Mouse (Mus musculus) neural tube, embryonic 13.5 days (tissue): Measurements from ENCODE around the gene Usp39. TPM values are rescaled to one million over a fixed set of nuclear protein-coding genes. Genes with fewer than 3 reads are reported as not detected.

ENCODE experiments used
- ATAC-seq: fragments of 200-750 bp; cut with Nextera tagmentation; 2 replicates; pipeline ENCODE4 v1.8.0; 2017; ENCODE audit warnings: low read depth, mild to moderate bottlenecking, moderate TSS enrichment, moderate library complexity
- H3K27ac ChIP-seq: fragments of 300-500 bp; sonication (generic); replicated peaks from 2 replicates; pipeline ENCODE4 v1.5.1; 2015; ENCODE audit warnings: moderate library complexity, mild to moderate bottlenecking, inconsistent platforms
- H3K27me3 ChIP-seq: fragments of 300-500 bp; sonication (generic); 2 replicates; pipeline ENCODE4 v1.6.1; 2015; ENCODE audit warnings: mild to moderate bottlenecking, inconsistent platforms
- H3K36me3 ChIP-seq: fragments of 300-500 bp; sonication (generic); 2 replicates; pipeline ENCODE4 v1.6.1; 2015; ENCODE audit warnings: mild to moderate bottlenecking, inconsistent platforms
- H3K4me1 ChIP-seq: fragments of 300-500 bp; sonication (generic); replicated peaks from 2 replicates; pipeline ENCODE4 v1.6.1; 2015; ENCODE audit warnings: inconsistent platforms
- H3K4me2 ChIP-seq: fragments of 300-500 bp; sonication (generic); 2 replicates; pipeline ENCODE4 v1.6.1; 2015; ENCODE audit warnings: inconsistent platforms, mild to moderate bottlenecking, moderate library complexity
- H3K4me3 ChIP-seq: fragments of 300-500 bp; sonication (generic); 2 replicates; pipeline ENCODE4 v1.5.1; 2015; ENCODE audit warnings: mild to moderate bottlenecking, inconsistent platforms
- H3K9ac ChIP-seq: fragments of 300-500 bp; sonication (generic); 2 replicates; pipeline ENCODE4 v1.6.1; 2015; ENCODE audit warnings: moderate library complexity, mild to moderate bottlenecking, inconsistent platforms
- H3K9me3 ChIP-seq: fragments of 300-500 bp; sonication (generic); 2 replicates; pipeline ENCODE4 v1.6.1; 2016; ENCODE audit warnings: inconsistent platforms
- WGBS: fragments of 180-500 bp; shearing (Covaris S2); methylation state at CpG from one replicate; pipeline ENCODE4 v1.1.7; 2015; 5-methylcytosine and 5-hydroxymethylcytosine counted together
- polyA plus RNA-seq: library from polyadenylated mRNA; unstranded; fragments of >200 nt; fragmentation: Nextera tagmentation; extraction: Ambion mirVana; gene quantifications from 2 replicates; pipeline ENCODE4 v1.2.1, GENCODE M21; 2015

Gene Usp39
- polyA plus RNA-seq, 1 experiment from 2014 or later: 47.2 TPM

GRCm38 (mm10) chr6:72313124-72313867 is 31.7 kb downstream of the Usp39 start:
- no peak for ATAC-seq
- Histone ChIP-seq H3K27me3 (no peaks in the 10 kb centered on the region), H3K4me3 (no peak overlapping the region), H3K4me1 (no peaks in the 10 kb centered on the region), H3K27ac (no peak overlapping the region), H3K9me3 (no peaks in the 10 kb centered on the region), H3K36me3 (peaks cover 33% of the 10 kb centered on the region), H3K4me2 (no peak overlapping the region), H3K9ac (no peak overlapping the region)
- 92% methylated on average over 11 of the region's 11 CpGs for WGBS

DNA sequence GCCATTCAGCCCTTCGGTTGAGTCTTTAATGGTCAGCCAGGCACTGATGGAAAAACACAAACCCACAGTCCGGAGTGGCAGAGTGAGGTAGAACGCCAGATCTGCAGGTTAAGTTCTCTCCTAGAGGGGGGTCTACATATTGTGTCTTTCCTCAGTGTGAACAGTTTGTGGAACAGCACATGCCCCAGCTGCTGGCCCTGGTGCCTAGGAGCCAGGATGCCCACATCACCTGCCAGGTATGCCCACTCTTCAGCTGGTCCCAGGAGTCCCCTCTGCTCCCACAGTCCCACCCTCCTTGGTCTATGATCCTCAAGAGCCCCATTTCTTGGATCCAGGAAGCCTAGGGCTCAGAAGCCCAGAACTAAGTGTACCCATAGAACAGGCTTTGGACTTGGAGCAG is 32.8 kb downstream of the Usp39 start:
- Histone ChIP-seq H3K4me3 (no peak overlapping the region), H3K4me2 (no peak overlapping the region), H3K4me1 (no peaks in the 10 kb centered on the region), H3K27me3 (no peaks in the 10 kb centered on the region), H3K9ac (no peak overlapping the region), H3K27ac (no peak overlapping the region), H3K36me3 (peaks cover 22% of the 10 kb centered on the region), H3K9me3 (no peaks in the 10 kb centered on the region)
- WGBS: 87% methylated on average over 3 of the region's 3 CpGs
- ATAC-seq: no peak

DNA sequence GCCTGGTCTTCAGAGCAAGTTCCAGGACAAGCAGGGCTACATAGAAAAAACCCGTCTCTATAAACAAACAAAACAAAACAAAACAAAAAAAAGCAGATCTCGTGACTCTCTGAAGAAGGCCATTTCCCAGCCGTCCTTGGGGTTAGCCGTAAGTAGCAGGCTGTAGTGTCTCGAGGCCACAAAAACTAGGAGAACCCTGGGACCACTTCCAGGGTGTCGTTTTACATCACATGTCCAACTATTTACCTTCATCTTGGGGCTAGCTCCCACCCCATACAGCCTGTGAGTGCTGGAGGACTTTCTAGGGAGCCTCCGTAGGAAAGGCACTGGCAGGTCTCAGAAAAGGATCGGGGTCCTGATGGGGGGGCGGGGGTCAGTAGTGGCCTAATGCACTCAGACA is 41.5 kb downstream of the Usp39 start:
- 53% methylated on average over 9 of the region's 9 CpGs for WGBS
- H3K4me3 ChIP-seq: no peak overlapping the region
- H3K36me3 ChIP-seq: no peaks in the 10 kb centered on the region
- no peaks in the 10 kb centered on the region for H3K9me3 ChIP-seq
- H3K4me1 ChIP-seq: no peaks in the 10 kb centered on the region
- H3K27ac ChIP-seq: no peak overlapping the region
- ATAC-seq: no peak
- H3K4me2 ChIP-seq: no peak overlapping the region
- no peak overlapping the region for H3K9ac ChIP-seq
- H3K27me3 ChIP-seq: no peaks in the 10 kb centered on the region

- Histone ChIP-seq H3K4me2 (no peak overlapping the region), H3K9ac (no peak overlapping the region), H3K36me3 (no peaks in the 10 kb centered on the region), H3K9me3 (no peaks in the 10 kb centered on the region), H3K27ac (no peak overlapping the region), H3K4me1 (no peaks in the 10 kb centered on the region), H3K4me3 (no peak overlapping the region), H3K27me3 (no peaks in the 10 kb centered on the region)
- no peak for ATAC-seq
- WGBS: 85% methylated on average over 11 of the region's 11 CpGs
Measured at GRCm38 (mm10) chr6:72302349-72302925, 42.5 kb downstream of the Usp39 start.

DNA sequence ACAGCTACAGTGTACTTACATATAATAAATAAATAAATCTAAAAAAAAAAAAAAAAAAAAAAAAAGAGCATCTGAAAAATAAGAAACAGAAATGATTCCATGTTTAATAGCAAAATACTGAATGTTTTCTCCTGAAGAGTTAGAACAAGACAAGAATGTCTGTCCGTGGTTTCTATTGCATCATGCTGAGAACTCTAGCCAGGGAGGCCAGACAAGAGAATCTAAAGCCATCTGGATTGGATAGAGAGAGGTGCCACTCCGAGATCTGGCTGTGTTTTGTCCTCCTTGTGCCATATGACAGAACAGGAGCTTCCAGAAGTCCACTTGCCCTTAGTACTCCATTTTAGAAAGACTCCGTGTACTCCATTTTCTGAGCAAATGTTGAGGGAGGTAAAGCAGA is 47.2 kb downstream of the Usp39 start:
- Histone ChIP-seq H3K36me3 (no peaks in the 10 kb centered on the region), H3K9me3 (no peaks in the 10 kb centered on the region), H3K9ac (no peak overlapping the region), H3K4me3 (no peak overlapping the region), H3K4me1 (no peaks in the 10 kb centered on the region), H3K27ac (no peak overlapping the region), H3K4me2 (no peak overlapping the region), H3K27me3 (no peaks in the 10 kb centered on the region)
- ATAC-seq: no peak
- 80% methylated on average over 3 of the region's 3 CpGs for WGBS

- H3K4me1 ChIP-seq: no peaks in the 10 kb centered on the region
- no peak overlapping the region for H3K27ac ChIP-seq
- WGBS: 82% methylated on average over 12 of the region's 12 CpGs
- no peaks in the 10 kb centered on the region for H3K27me3 ChIP-seq
- H3K9ac ChIP-seq: no peak overlapping the region
- no peak for ATAC-seq
- H3K36me3 ChIP-seq: no peaks in the 10 kb centered on the region
- no peak overlapping the region for H3K4me2 ChIP-seq
- no peaks in the 10 kb centered on the region for H3K9me3 ChIP-seq
- H3K4me3 ChIP-seq: no peak overlapping the region
Measured at GRCm38 (mm10) chr6:72292972-72293651, 51.9 kb downstream of the Usp39 start.

GRCm38 (mm10) chr6:72289484-72289883 is 55.5 kb downstream of the Usp39 start:
- Histone ChIP-seq H3K4me2 (no peak overlapping the region), H3K9ac (no peak overlapping the region), H3K27ac (no peak overlapping the region), H3K4me1 (no peaks in the 10 kb centered on the region), H3K36me3 (no peaks in the 10 kb centered on the region), H3K27me3 (no peaks in the 10 kb centered on the region), H3K9me3 (no peaks in the 10 kb centered on the region), H3K4me3 (no peak overlapping the region)
- 90% methylated on average over 3 of the region's 3 CpGs for WGBS
- no peak for ATAC-seq

DNA sequence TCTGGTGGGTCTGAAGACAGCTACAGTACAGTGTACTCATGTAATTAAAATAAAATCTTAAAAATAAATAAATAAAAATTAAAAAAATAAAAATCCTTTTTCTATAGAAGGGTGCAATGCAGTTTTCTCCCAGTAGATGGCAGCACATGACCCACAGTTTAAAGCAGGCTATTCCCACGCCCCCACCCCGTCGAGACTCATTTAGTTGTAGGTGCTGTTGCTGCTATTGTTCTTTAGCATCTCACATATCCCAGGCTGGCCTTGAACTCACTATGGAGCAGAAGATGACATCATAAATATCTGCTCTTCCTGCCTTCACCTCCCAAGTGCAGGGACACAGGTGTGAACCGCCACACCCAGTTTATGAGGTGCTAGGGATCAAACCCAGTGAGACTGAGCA is 61.1 kb downstream of the Usp39 start:
- Histone ChIP-seq H3K4me2 (no peak overlapping the region), H3K36me3 (no peaks in the 10 kb centered on the region), H3K4me3 (no peak overlapping the region), H3K4me1 (no peaks in the 10 kb centered on the region), H3K9me3 (no peaks in the 10 kb centered on the region), H3K9ac (no peak overlapping the region), H3K27ac (no peak overlapping the region), H3K27me3 (no peaks in the 10 kb centered on the region)
- 25% methylated on average over 4 of the region's 4 CpGs for WGBS
- no peak for ATAC-seq

- ATAC-seq: no peak
- H3K9ac ChIP-seq: no peak overlapping the region
- no peaks in the 10 kb centered on the region for H3K27me3 ChIP-seq
- 73% methylated on average over 7 of the region's 7 CpGs for WGBS
- no peak overlapping the region for H3K27ac ChIP-seq
- H3K4me2 ChIP-seq: no peak overlapping the region
- H3K4me1 ChIP-seq: no peaks in the 10 kb centered on the region
- H3K9me3 ChIP-seq: no peaks in the 10 kb centered on the region
- H3K4me3 ChIP-seq: no peak overlapping the region
- no peaks in the 10 kb centered on the region for H3K36me3 ChIP-seq
Measured at GRCm38 (mm10) chr6:72280410-72280998, 64.5 kb downstream of the Usp39 start.

DNA sequence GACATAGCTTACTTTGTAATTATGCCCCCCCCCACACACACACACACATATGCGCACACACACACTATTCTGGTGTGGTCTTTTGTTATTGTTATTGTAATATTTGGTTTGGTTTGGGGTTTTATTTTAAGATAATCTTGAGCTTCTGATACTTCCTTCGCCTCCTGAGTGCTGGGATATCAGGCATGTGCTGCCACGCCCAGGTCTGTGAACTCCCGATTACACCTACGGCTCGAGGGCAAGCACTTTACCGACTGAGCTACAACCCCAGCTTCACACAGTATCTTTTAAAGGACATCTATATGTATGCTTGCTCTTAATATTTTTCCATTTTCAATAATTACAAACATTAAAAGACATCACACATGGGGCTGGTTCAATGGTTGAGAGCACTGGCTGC is 65.5 kb downstream of the Usp39 start:
- WGBS: 88% methylated on average over 7 of the region's 7 CpGs
- no peak for ATAC-seq
- Histone ChIP-seq H3K9ac (no peak overlapping the region), H3K9me3 (no peaks in the 10 kb centered on the region), H3K27ac (no peak overlapping the region), H3K36me3 (no peaks in the 10 kb centered on the region), H3K4me2 (no peak overlapping the region), H3K4me1 (no peaks in the 10 kb centered on the region), H3K27me3 (no peaks in the 10 kb centered on the region), H3K4me3 (no peak overlapping the region)

DNA sequence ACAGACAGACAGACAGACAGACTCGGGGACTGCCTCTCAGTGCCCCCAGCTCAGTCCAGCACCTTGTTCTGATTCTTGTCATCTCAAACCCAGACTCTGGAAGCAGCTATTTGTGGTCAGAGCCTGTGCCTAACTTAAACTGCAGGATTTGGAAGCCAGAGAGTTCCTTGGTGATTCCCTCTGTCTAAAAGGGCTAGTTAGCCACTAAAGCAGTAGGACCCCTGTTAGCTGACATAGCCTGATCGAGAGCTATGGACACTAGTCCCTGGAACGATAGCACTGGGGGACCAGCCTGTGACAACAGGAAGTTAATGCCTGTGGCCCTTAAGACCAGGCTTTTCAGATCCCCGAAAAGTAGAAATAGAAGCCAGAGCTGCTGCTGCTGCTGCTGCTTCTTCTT is 66.1 kb downstream of the Usp39 start:
- Histone ChIP-seq H3K4me2 (no peak overlapping the region), H3K4me1 (no peaks in the 10 kb centered on the region), H3K9me3 (no peaks in the 10 kb centered on the region), H3K4me3 (no peak overlapping the region), H3K9ac (no peak overlapping the region), H3K27me3 (no peaks in the 10 kb centered on the region), H3K36me3 (no peaks in the 10 kb centered on the region), H3K27ac (no peak overlapping the region)
- no peak for ATAC-seq
- WGBS: 74% methylated on average over 4 of the region's 4 CpGs

DNA sequence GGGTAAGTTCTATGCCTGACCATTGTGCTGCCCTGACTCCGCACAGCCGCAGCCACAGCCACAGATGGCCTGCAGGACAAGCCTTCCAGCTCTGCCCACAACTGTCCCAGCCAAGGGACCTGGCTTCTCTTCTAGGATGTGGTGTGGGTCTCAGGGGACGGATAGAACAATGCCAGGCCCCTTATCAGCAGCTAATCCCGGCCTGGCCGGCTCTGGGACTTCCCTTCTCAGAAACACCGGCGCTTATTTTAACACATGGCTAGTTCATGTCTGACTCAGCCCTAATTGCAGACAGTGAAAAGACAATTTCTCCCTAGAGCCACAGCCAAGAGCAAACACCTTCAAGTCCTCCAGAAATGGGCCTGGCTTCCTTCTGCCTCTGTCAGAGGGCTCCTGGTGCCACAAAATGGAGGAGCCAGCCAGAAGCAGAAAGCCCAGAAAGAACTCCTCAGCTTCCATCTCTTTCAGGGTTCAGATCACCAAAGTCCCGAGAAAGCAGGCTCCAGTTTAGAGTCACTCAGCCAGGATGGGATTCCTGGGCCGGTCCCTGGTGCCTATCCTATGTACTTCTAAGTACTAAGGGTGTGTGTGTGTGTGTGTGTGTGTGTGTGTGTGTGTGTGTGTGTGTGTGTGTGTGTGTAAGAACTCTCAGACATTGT is 67.3 kb downstream of the Usp39 start:
- H3K27me3 ChIP-seq: no peaks in the 10 kb centered on the region
- H3K4me2 ChIP-seq: no peak overlapping the region
- no peak overlapping the region for H3K27ac ChIP-seq
- WGBS: 83% methylated on average over 9 of the region's 9 CpGs
- no peak for ATAC-seq
- H3K36me3 ChIP-seq: no peaks in the 10 kb centered on the region
- H3K4me1 ChIP-seq: no peaks in the 10 kb centered on the region
- no peaks in the 10 kb centered on the region for H3K9me3 ChIP-seq
- no peak overlapping the region for H3K9ac ChIP-seq
- no peak overlapping the region for H3K4me3 ChIP-seq
